Mouse (Mus musculus): Measurements from ENCODE around the gene Wwox.

Wwox gene

DNA sequence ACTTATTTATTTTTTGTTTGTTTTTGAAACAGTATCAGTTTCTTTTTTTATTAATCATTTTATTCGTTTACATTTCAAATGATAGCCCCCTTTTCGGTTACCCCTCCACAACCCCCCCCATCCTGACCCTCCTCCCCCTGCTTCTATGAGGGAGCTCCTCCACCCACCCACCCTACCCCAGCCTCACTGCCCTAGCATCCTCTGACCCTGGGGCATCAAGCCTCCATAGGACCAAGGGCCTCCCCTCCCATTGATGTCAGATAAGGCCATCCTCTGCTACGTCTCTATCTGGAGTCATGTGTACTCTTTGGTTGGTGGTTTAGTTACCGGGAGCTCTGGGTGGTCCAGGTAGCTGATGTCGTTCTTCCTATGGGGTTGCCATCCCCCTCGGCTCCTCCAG lies 109.4 kb downstream of the Wwox start:
- DNase-seq, result no peak

DNA sequence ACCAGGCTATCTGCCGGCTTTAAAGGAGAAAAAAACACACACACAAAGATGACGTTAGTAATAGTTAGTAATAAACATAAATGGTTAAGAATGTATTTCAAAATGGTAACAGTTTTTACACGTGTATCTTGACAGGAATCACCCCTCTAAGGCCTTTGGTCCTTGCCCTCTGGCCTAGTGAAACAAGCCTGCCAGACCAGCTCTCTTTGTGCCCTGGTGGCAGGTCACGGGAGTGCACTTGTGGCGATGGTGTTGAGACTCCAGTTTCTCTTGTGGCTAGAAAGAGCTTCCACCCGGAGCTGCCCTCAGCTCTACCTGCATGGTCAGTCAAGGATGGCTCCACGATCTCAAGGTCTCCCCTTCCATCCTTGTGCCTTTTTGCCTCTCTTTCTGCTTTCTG lies 110.6 kb downstream of the Wwox start:
- peak; percentile 18 for DNase-seq

DNA sequence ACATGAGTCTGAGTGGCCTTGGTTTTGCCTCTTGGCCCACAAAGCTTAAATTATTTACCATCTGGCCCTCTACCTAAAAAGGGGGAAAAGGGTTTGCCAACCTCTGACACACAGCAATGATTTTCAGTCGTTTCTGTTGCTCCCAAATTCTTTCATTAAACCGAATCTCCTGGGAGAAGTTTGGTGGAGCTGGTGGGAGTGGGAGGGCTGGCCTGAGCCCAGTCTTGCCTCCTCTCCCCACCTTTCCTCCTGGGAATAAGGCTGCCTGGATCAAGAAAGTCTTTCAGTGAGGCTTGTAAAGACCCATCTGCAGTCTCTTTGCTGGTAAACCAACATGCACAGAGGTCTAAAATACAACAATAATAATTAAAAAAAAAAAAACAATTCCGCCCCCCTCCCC lies 113.2 kb downstream of the Wwox start:
- no peak for DNase-seq

DNA sequence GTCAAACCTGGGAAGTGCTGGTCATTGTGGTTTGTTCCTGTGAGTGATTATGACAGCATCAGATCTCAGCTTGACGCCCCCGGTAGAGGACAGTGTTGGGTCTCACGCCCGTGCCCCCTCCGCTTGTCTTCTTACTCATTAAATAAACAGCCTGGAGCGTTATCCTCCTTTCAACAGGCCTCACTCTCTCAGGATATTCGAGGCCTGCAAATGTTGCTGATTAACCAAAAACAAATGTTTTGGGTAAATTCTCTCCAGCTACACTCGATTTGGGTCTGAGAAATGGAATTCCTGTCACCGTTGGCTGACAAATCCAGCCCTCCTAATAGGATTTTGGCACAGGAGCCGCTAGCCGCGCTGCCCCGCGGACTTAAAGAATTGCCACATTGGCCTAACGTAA lies 115.5 kb downstream of the Wwox start:
- no peak for DNase-seq

DNA sequence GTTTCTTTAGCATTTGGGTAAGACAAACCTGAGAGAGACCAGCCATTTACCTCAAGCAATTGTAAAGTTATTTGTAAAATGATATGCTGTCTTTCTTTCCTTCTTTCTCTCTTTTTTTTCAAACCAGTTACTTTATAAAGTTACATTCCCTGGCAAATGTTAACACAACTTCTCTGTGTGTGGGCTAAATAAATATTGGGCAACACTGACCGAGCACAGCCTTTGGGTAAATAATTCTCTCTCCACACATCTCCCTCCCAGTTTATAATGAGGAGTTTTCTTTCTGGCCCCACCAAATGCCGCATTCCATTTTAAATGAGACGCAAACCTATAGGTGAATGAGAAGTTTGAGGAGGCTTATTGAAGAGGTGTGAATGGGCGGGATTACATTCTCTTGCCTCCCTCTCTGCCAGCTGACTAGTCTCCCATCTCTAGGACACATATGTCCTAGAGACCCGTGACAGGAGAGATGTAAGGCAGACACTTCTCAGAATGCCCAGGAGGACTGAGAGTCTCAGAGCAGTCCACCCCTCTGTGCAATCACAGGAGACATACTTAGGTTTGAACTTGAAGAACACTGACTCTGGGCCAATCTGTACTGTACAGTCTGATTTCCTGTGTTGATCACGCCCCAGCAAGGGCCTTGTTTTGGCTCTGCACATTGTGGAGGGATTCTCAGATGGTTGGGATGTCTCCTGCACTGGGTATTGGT lies 116.2 kb downstream of the Wwox start:
- no peak for DNase-seq

DNA sequence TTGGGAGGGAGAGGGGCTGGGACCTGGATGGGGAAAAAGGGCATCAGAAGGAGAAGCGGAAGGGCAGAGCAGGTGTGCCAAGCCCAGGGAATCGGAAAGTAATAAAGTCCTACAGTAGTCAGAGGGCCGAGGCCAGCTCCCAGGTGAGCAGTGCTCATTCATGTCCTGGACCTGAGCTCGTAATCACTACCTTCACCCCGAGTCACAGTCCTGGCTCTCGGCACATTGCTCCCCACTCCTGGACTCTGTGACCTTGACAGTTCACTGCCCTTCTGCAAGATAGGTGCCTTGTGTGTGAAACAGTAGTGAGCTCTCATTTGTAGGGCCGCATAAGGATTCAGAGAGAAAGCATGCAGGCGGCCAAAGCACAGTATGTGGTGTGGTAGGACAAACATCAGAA lies 121.7 kb downstream of the Wwox start:
- DNase-seq, result no peak

DNA sequence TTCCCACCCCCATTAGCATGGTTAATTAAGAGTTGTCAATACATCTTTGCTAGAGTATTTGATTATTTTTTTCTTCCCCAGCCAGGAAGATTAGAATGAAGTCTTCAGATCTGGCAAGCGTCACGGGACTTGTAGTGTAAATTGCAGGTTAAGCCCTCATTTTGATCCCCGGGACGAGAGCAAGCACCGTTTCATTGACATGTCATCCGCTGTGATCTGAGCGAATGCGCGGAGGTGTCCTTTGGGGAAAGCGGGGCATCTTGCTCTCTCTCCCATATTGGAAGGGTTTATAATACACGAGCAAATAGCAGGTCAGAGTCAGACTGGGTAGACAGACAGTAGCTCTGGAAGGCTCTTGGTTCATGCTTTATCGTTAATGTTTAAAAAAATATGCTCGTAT lies 123.0 kb downstream of the Wwox start:
- DNase-seq, result no peak

DNA sequence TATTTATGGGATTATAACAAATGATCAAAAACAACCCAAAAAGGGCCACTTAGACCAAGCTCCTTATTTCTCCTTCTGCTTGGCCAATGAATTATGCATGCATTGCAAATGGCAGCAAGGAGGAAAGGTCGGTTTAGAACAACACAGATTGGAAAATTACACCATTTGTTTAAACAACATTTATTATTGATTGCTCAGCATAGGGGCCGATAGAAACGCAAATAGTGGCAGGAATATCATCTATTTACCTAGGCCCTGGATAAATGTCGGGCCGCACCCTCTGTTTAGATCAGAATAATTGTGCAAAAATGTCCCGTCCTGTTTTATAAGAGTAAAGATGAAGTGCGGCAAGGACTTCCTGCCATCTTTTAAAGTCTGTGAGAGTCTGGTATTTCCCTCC lies 123.9 kb downstream of the Wwox start:
- DNase-seq, result no peak

DNA sequence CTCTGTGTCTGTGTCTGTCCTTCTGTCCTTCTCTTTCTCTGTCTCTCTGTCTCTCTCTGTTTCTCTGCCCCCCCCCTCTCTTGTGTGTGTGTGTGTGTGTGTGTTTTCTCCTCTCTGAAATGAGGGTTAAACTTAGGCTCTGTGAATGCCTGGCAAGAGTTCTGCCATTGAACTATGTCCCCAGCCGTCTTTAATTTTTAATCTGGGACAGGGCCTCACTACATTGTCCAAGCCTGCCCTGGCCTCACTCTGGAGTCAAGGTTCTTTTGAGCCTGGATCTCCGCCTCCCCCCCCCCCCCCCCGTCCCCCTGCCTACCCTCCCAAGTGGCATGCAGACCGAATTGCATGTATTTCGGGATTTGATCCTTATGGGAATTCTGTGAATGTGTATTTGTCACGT lies 124.6 kb downstream of the Wwox start:
- no peak for DNase-seq

DNA sequence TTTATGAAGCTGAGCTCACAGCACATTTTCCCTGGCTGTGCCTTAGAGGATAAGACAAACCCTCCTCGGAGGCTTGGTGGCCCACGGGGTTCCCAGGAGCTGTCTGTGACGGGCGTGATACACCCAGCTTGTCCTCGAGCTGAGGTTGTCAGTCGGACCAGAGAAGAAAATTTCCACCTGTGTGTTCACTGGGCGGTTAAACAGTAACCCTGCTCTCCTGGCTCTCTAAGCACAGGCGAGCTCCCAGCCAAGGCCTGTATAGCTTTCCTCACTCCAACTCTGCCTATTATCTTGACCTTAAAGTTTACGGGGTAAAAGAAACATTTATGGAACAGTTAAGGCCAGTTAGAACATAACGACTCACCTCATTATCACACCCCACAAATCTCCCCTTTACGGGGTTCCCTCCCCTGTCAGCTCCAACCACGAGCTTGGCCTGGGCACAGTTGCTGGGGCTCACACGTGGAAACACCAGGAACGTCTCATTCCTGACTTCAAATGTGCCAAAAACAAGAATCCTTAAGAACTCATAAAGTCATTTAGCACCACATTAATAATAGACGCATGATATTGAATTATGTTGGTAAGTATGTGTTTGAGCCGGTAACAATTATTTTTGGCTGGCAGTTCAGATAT lies 129.2 kb downstream of the Wwox start:
- no peak for DNase-seq

DNA sequence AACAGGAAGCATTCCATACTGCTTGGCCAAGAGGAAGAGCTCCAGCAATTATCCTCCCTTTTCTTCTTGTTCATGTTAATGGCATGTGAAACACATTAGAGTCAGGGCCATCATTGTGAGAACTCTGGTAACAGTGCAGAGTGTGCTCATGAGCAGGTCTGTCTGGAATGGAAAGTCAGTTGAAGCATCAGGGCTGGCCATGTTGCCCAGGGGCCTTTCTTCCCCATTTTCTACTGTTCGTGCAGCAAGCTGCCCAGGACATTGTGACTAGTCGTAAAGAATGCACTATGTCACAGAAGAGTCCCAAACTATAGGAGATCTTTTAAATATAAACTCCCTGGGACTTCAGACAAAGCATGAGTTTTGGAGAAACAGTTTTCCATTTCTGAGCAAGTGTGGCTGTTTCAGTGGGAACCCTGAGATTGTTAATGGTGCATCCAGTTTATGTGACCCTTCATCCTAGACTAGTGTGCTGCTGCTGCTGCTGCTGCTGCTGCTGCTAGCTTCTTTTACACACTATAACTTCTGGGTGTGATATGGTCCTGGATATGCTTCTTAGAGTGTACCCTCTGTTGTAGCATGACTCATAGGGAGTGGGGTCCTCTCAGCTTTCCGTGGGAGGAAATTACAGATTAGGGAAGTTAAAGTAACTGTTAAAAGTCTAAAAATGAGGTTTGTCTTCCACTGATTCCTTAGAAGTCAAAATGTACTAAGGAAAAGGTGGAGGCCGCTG lies 133.7 kb downstream of the Wwox start:
- no peak for DNase-seq

DNA sequence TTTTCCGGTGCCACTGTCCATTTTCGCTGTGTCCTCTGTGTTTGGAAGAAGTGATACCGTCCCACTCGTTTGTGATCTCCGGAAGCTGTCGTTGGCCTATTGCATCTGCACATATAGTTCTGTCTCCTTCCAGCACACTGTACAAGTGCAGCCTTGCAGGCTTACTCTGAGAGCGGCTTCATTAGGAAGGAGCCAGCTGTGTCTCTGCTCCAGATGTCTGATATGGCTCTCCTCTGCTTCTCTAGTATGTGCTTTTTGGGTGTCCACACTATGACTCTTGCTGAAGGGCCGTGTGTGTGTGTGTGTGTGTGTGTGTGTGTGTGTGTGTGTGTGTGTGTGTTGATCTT lies 134.3 kb downstream of the Wwox start:
- no peak for DNase-seq

DNA sequence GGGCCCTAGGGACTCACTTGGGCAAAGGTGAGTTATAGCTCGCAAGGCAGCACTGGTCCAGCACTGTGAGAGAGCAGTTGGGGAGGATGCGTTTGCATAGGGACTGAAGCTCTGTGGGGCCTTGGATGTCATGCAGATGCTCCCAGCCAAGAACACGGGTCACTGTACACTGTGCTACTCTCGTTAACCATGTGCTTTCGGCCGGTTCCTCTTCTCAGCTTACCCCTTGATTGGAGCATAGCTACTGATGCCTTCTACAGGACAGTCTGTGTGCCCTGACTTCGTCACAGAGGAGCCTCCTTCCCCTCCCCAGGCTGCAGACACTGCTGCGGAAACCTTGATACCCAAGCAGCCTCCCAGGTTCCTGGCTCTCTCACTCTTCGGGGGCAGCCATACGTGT lies 139.8 kb downstream of the Wwox start:
- no peak for DNase-seq

DNA sequence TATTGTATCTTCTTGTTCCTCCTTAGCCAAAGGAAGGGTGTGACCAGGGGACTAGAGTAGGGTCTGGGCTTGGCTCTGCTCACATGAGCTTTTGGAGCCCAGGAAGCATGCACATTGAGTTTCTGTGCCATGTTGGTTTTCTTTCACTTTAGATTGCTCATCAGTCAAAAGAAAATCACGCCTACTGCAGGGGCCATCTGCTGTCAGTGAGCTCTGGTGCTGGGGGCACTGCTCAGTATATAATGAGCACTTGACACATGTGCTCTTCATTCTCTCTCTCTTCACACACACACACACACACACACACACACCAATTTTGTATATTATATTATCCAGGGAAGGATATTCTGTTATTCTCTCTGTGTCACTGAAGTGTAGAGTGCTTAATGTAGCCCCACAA lies 141.2 kb downstream of the Wwox start:
- no peak for DNase-seq

DNA sequence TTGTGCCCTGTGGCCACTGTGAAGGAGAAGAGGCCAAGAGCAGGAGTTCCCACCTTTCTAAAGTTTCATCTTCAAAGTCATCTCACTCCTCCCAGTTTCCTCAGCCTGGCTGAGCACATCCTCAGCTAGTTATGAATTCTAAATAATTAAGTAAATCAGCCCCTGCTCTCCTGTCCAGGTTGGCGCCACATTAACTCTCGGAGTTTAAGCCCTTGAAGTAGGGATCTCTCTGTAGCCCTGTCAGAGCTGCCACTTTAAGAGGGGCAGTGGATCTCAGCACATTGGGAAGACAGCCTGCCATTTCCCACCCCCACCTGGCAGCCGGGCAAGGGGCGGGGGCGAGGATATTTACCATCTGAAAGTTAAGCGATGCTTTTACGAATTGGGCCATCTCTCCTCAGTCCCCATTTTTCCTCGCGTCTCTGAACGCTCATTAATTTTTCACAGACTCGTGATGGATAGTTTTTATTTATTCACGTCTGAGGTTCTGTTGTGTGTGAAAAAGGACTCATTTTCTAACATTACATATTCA lies 150.9 kb downstream of the Wwox start:
- DNase-seq, result no peak

DNA sequence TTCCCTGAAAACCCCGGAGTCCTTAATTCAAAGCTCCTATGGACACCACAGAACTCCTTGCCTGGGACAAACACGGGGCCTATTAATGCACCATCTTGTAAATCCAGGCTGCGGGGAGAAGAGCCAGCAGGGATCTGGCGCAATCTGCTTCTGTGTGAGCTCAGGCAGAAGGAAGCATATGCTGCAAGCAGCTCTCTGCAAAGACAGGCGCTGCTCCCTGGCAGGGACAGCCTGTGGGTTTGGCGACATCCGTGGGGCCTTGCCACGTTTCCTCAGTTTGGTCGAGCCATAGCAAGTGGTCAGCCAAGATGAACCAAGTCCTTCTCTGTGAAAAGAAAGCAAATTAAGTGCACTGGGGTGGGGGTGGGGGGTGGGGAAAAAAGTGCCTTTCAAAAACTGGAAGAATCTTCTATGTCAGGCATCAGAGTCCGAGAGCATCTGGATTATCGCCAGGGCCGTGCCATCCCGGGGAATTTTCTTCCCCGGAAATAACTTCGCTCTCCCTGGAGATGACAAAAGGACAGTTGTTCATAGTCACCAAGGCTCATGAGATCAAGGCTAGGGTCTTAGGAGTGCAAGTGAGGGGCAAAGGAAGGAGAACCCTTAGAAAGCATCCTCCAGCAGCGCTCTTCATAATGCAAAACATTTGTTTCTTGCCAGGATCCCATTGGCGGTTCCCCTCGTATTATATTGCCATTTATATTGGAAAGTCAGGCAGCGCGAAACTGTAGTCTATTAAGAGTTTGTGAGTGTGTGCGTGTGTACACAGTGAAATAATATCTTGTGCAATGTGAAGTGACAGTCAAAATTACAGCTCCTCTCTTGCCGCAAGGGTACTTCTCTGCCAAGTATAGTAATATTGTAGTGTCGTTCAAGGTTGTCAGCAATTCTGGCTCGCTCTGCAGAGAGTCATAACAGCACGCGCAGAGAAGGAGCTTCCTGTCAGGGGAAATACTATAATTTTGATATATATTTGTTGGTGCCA lies 152.1 kb downstream of the Wwox start:
- no peak for DNase-seq

DNA sequence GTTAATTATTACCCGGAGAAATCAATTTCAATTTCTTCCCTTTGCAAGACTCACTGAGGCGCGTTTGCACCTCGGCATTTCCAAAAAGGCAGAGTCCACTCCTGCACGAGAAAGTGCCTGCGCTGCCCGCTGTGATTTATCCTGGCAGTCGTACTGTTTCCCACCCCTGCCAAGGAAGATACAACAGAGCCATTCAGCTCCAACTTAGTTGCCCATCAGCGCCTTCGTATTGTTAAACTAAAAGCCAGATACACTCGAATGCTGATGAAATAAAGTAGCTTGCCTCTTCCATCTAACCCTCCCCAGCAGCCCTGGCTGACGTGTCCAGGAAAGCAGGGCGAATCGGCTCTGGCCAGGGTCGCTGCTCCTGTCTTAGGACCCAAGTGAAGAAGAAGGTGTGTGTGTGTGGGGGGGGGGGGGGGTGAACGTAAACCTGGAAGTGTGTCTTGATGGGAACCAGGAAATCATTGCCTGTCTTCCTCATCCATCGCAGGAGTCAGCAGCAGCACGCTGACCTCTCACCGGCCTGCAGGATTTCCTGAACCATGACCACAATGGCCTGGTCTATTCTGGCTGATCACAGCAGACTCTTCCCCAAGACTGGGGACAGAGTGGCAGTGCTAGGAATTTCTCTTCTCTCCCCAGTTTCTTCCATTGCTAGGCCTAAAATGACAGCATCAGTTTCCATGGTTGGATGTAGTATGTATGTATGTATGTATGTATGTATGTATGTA lies 154.1 kb downstream of the Wwox start:
- no peak for DNase-seq

DNA sequence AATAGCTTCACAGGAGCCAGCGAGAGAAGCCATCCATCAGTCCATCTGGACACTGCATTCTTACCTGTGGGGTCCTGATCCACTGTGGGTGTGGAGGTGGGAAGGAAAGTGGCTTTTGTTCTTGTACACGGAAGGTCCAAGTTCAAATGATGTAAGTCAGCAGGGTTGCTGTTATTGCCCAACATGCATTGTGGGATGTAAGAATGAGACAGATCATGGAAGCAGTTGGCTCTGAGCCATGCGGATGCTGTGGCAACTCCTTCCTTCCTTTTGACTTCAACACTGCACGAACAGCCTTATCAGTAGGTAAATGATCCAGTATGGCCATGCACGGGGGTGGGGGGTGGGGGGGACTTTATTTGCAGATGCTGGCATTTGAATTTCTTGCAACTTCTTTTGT lies 155.4 kb downstream of the Wwox start:
- DNase-seq, result no peak

DNA sequence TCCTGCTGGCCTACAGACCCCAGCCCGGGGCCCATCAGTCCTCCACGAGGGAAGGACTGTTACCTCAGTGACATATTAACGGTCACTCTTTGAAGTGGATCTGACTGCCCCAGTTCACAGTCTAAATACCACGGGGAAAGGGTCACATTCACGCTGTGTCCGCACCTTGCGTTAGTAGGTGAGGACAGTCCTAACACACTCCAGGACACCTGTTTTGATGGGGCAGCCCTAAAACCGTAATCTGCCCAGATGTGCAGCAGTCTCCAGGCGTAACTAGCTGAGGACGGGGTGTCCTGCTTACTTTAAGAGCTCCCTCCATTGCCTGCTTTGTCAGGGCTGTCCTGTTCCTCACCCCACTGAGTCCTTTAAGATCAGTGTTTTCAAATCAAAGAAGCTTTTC lies 160.1 kb downstream of the Wwox start:
- no peak for DNase-seq

DNA sequence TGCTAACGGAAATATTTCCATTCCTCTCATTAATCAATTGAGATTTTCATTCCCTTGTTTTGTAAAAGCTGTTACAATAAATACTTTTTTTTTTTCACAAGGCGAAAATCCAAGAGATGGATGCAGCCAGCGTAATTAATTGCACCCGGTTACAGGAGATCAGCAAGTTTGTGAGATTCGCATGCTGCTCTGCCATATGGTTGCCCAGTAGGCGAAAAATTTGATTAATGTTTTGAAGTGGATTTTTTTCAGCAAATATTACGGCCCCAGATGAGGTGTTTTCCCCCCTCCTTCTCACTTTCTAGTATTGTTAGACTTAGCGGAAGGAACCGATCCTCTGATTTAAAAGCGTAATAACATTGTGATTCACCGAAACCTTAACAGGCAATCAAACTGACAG lies 160.7 kb downstream of the Wwox start:
- DNase-seq, result no peak

DNA sequence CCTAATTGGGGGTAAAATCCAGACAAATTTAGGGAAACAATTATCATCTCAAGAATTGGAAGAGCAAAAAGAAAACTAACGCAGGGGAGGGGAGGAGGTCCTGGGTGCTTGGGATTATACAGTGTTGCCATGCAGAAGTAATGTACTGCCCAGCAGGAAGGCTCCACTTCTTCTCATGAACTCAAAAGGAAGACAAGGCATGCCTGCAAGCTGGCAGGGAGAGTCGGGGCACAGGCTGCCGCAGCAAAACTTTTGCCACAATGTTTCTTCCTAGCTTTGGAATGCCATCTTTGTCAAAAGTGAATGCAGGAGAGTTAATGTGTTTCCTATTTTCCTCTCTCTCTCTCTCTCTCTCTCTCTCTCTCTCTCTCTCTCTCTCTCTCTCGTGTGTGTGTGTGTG lies 163.6 kb downstream of the Wwox start:
- DNase-seq, result no peak

DNA sequence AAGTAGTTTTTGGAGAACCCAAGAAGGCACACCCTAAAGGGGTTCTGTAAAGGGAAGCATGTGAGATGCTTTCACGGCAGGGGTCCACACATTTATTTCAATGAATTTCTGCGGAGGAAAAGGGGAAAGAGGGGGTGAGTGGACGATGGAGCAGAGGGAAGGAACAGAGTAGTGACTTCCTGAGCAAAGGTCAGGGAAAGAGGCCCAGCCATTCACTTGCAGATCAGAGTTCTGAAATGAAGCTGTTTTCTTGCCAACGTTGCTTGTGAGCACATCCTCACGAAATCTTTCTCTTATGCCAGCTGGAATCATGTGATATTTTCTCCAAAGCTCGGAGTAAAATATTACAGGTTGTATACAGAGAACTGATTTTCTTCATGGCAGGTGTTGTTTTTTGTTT lies 164.1 kb downstream of the Wwox start:
- DNase-seq, result no peak

Measured in thymus, postnatal 25 days (tissue).